Mouse (Mus musculus) C2C12 (cell line): ENCODE results near the gene Srgap1. TPM values are rescaled to one million over a fixed set of nuclear protein-coding genes. Genes with fewer than 3 reads are reported as not detected.
A peak's percentile ranks its signal among the peaks of the same experiment; 100 is the strongest.

Experiments
- H3K27me3 ChIP-seq: one replicate; pipeline ENCODE4 v1.6.1; 2011; ENCODE audit not compliant: control insufficient read depth, insufficient read depth, insufficient read length
- H3K36me3 ChIP-seq: one replicate; pipeline ENCODE4 v1.6.1; 2011; ENCODE audit not compliant: control insufficient read depth, insufficient read depth
- H3K4me3 ChIP-seq: one replicate; pipeline ENCODE4 v1.5.1; 2011; ENCODE audit warnings: mild to moderate bottlenecking, control low read depth; ENCODE audit not compliant: poor library complexity, insufficient read depth, severe bottlenecking
- H3K79me2 ChIP-seq: one replicate; pipeline ENCODE4 v1.6.1; 2011; ENCODE audit not compliant: control insufficient read depth, insufficient read depth
- H3K79me3 ChIP-seq: one replicate; pipeline ENCODE4 v1.6.1; 2011; ENCODE audit warnings: low read depth, control low read depth
- H3ac ChIP-seq: one replicate; pipeline ENCODE3; 2011; ENCODE audit warnings: low read depth; ENCODE audit not compliant: control insufficient read depth, insufficient read length
- CEBPB ChIP-seq: IDR thresholded peaks from one replicate; pipeline ENCODE4 v1.6.1; 2011; ENCODE audit warnings: low read depth, mild to moderate bottlenecking, control low read depth, moderate library complexity
- CTCF ChIP-seq: IDR thresholded peaks from one replicate; pipeline ENCODE4 v1.5.1; 2011; ENCODE audit not compliant: control insufficient read depth, insufficient read depth, insufficient read length
- FOSL1 ChIP-seq: IDR thresholded peaks from one replicate; pipeline ENCODE4 v1.8.0; 2011; ENCODE audit warnings: mild to moderate bottlenecking, low read length; ENCODE audit not compliant: poor library complexity, insufficient read depth, severe bottlenecking
- MAX ChIP-seq: IDR thresholded peaks from one replicate; pipeline ENCODE4 v1.6.1; 2011; ENCODE audit warnings: mild to moderate bottlenecking, control low read depth
- MYOD1 ChIP-seq: IDR thresholded peaks from one replicate; pipeline ENCODE4 v1.6.1; 2011; ENCODE audit warnings: low read depth; ENCODE audit not compliant: control insufficient read depth, insufficient read length
- MYOG ChIP-seq: IDR thresholded peaks from one replicate; pipeline ENCODE4 v1.6.1; 2011; ENCODE audit not compliant: control insufficient read depth, insufficient read length; ENCODE audit errors: extremely low read depth
- USF1 ChIP-seq: IDR thresholded peaks from one replicate; pipeline ENCODE4 v1.6.1; 2011; ENCODE audit warnings: low read depth, mild to moderate bottlenecking, control low read depth, moderate library complexity
- polyA plus RNA-seq: library from polyadenylated mRNA; unstranded; fragments of >200 nt; fragmentation: generic; extraction: Trizol; gene quantifications from one replicate; pipeline ENCODE4 v1.2.1, GENCODE M21; 2012; ENCODE audit warnings: missing spikeins

Srgap1 gene
- polyA plus RNA-seq, 1 experiment = 0.06 TPM

- no peak overlapping the region for H3K4me3 ChIP-seq
- TF ChIP-seq FOSL1 (no peak), CEBPB (no peak), MYOD1 (no peak), CTCF (no peak), USF1 (no peak), MYOG (no peak)
- H3ac ChIP-seq = no peak overlapping the region
- no peaks in the 10 kb centered on the region for H3K27me3 ChIP-seq
- no peaks in the 10 kb centered on the region for H3K36me3 ChIP-seq
- H3K79me3 ChIP-seq = no peaks in the 10 kb centered on the region
- no peaks in the 10 kb centered on the region for H3K79me2 ChIP-seq
Observed at GRCm38 (mm10) chr10:121972249-121972892, 74.7 kb downstream of the Srgap1 start.

DNA sequence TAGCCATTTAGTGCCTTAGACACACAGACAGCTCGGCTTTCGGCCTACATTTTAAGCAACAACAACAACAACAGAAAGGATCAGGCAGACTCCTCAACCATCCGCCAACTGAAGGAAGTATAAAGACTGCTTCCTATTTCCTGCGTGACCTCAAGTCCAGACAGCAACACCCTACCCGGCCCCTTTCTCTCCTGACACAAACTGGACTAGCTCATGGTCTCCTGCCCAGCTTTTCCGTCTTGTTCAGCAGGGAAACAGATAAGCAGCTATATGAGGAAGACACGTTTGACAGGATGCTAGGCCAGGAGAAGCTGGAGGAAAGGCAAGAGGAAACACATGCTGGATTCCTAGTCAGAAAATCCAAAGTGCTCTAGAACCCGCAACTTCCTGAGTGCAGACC, 75.5 kb downstream of the Srgap1 start:
- H3K79me2 ChIP-seq = no peaks in the 10 kb centered on the region
- no peak overlapping the region for H3ac ChIP-seq
- no peak overlapping the region for H3K4me3 ChIP-seq
- no peak for TF ChIP-seq CEBPB
- no peak for TF ChIP-seq FOSL1
- TF ChIP-seq MYOD1 = no peak
- H3K79me3 ChIP-seq = no peaks in the 10 kb centered on the region
- H3K27me3 ChIP-seq = no peaks in the 10 kb centered on the region
- no peaks in the 10 kb centered on the region for H3K36me3 ChIP-seq

DNA sequence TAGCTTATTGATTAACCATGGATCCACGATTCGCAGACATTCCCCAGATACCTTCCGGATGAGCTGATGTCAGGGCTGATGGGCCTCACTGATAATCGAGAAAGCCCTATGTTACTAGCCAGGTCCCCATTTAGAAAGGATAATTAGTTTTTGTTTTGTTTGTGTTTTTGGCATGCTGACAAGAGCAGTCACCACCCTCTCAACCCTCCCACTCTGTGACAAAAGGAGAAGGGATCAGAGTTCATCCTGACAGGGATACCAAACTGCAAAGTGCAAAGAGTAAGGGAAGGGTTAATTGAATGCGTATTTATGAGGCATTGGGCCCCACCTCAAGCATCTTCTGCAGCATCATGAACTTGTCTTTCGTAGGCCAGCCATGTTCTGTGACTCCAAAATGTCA, 76.2 kb downstream of the Srgap1 start:
- H3K27me3 ChIP-seq = no peaks in the 10 kb centered on the region

DNA sequence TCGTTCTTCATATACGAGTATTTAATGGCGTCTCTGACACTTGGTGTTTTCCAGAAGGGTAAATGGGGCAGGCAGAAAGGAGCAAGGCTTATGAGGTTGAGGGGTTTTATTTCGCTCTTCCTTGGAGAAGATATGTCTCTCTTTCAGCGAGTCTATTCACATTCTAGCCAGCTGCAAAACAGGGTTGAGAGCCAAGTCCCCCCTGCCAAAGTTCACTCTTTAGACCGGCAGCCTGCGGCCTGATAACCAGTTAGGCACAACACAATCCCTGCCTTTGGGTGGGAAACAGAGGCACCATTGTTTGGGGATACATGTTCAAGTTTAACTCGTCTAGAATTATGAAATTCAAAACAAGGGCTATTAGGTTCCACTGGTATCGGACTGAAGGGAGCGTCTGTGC, 83.0 kb downstream of the Srgap1 start:
- Histone ChIP-seq H3K79me3 (no peaks in the 10 kb centered on the region), H3K36me3 (no peaks in the 10 kb centered on the region), H3K27me3 (no peaks in the 10 kb centered on the region), H3K79me2 (no peaks in the 10 kb centered on the region), H3ac (no peak overlapping the region), H3K4me3 (no peak overlapping the region)
- TF ChIP-seq MAX (no peak), MYOD1 (no peak), CEBPB (no peak), USF1 (no peak), FOSL1 (no peak), CTCF (no peak), MYOG (no peak)

More for the DNA sequence above, 76.2 kb downstream of the Srgap1 start:
- no peaks in the 10 kb centered on the region for H3K36me3 ChIP-seq
- no peak overlapping the region for H3K4me3 ChIP-seq
- H3K79me2 ChIP-seq = no peaks in the 10 kb centered on the region
- H3K79me3 ChIP-seq = no peaks in the 10 kb centered on the region
- H3ac ChIP-seq = no peak overlapping the region
- TF ChIP-seq USF1 (no peak), MAX (no peak), MYOG (no peak), CTCF (no peak)

DNA sequence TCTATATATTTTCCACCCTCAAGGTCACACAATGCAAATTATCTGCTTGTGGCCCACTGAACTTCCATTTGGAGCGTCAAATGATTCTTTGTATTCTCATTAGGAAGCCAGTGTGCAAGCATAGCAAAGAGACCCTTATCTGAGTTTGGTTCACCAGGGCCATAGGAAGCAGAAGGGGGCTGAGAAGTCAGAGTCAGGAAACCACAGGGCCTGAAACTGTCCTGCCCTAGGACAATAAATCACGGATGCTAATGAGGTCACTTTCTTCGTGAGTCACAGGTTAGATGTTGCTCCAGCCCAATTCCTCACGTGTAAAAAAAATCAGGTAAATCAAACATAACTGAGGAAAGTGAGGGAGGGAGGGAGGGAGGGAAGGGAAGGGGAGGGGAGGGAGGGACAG, 85.1 kb downstream of the Srgap1 start:
- H3K27me3 ChIP-seq = no peaks in the 10 kb centered on the region
- H3K79me3 ChIP-seq = no peaks in the 10 kb centered on the region
- no peaks in the 10 kb centered on the region for H3K36me3 ChIP-seq
- no peak for TF ChIP-seq USF1
- no peak for TF ChIP-seq MAX
- TF ChIP-seq CEBPB = no peak
- no peak for TF ChIP-seq MYOD1
- no peak for TF ChIP-seq CTCF
- no peak overlapping the region for H3ac ChIP-seq
- H3K79me2 ChIP-seq = no peaks in the 10 kb centered on the region
- H3K4me3 ChIP-seq = no peak overlapping the region

DNA sequence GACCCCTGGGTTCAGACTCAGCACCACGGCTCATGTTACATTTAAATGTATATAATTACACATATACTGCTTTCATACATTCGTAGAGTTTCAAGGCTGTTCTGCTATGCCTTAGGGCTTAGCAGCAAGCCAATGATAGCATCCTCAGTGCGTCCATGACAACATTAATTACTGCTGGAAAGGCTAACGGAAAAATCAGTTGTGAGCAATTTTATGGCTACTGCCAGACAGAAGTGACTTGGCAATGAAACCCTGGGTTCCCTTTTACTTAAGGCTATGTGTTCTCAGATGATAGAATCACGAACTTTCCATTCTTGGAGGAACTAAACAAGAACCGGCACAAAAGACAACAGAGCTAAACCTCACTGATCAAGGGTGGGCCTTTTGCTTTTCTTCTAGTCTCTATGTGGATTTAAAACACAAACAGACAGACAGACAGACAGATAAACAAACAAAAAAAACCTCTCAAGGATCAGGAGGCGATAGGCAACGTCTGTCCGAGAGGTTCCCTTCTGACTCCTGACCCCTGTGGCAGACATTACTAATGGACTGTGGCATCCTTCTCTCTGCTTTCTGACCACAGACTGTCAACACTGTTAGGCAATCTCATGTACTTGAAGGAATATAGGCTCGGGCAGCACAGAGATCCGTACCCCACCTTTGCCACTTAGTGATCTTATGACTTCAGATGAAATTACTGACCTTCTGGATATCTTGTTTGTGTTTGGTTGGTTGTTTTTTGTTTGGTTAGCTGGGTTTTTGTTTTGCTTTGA, 85.8 kb downstream of the Srgap1 start:
- H3K27me3 ChIP-seq = no peaks in the 10 kb centered on the region
- H3ac ChIP-seq = no peak overlapping the region
- no peaks in the 10 kb centered on the region for H3K36me3 ChIP-seq
- H3K4me3 ChIP-seq = no peak overlapping the region
- no peaks in the 10 kb centered on the region for H3K79me2 ChIP-seq
- H3K79me3 ChIP-seq = no peaks in the 10 kb centered on the region
- TF ChIP-seq MYOG (no peak), FOSL1 (peak; percentile 21), USF1 (no peak), CEBPB (peak; percentile 97), CTCF (no peak), MAX (no peak)
